Mouse (Mus musculus): ENCODE measurements around the gene Pbld1. TPM values are rescaled to one million over a fixed set of nuclear protein-coding genes. Genes with fewer than 3 reads are reported as not detected.

Gene Pbld1
- total and polyA plus RNA-seq, 3 experiments: 0.47 to 0.50 TPM; not detected in 1

- no peak overlapping the region for H3K4me3 ChIP-seq (ENCODE audit: control insufficient read depth in 1 of 2, insufficient read depth in 1 of 2, low read depth in 2 of 2, low read length in 2 of 2)
- H3K9ac ChIP-seq (ENCODE audit: control insufficient read depth, low read depth, low read length, poor library complexity, severe bottlenecking): no peak overlapping the region
- no peak for TF ChIP-seq NELFE (IDR thresholded peaks at IDR 0.05; ENCODE audit: low read depth, low read length)
- no peak for TF ChIP-seq MEF2A (IDR thresholded peaks at IDR 0.05; ENCODE audit: extremely low read depth, insufficient replicate concordance, low read depth, low read length, poor library complexity, severe bottlenecking)
- TF ChIP-seq POLR2AphosphoS2 (IDR thresholded peaks at IDR 0.05; ENCODE audit: low read length): no peak
- TF ChIP-seq USF1 (IDR thresholded peaks at IDR 0.05; ENCODE audit: low read depth, low read length): no peak
- no peak for TF ChIP-seq ZMIZ1 (IDR thresholded peaks at IDR 0.05; ENCODE audit: low read depth, low read length)
- TF ChIP-seq ZNF384 (IDR thresholded peaks at IDR 0.05; ENCODE audit: low read depth, low read length): no peak
- no peak for TF ChIP-seq MAZ (IDR thresholded peaks at IDR 0.05; ENCODE audit: low read depth, low read length)
- no peak for TF ChIP-seq TAL1 (IDR thresholded peaks at IDR 0.05; ENCODE audit: low read length)
- no peak for TF ChIP-seq ETS1 (IDR thresholded peaks at IDR 0.05; ENCODE audit: low read depth, low read length)
- TF ChIP-seq KAT2A (conservative IDR thresholded peaks at IDR 0.05; ENCODE audit: low read depth, low read length): no peak
- TF ChIP-seq ZKSCAN1 (IDR thresholded peaks at IDR 0.05; ENCODE audit: low read depth, low read length): no peak
- no peak for TF ChIP-seq CHD1 (IDR thresholded peaks at IDR 0.05; ENCODE audit: low read depth, low read length)
- no peak for TF ChIP-seq JUND (IDR thresholded peaks at IDR 0.05; ENCODE audit: low read depth, low read length)
- no peak for TF ChIP-seq ELF1 (IDR thresholded peaks at IDR 0.05; ENCODE audit: low read depth, low read length)
- no peak for TF ChIP-seq MXI1 (IDR thresholded peaks at IDR 0.05; ENCODE audit: low read depth, low read length)
- no peak for TF ChIP-seq SIN3A (IDR thresholded peaks at IDR 0.05; ENCODE audit: low read length)
- no peaks in the 10 kb centered on the region for H3K9me3 ChIP-seq (replicated peaks; ENCODE audit: insufficient read depth, low read length)
- H3K27me3 ChIP-seq (ENCODE audit: control insufficient read depth in 1 of 2, insufficient read depth in 2 of 2, low read length in 2 of 2): peaks cover 2 to 3% of the 10 kb centered on the region in 2 experiments; a peak in 2 of 4 replicates
- H3K79me2 ChIP-seq (ENCODE audit: control insufficient read depth, insufficient read depth, low read length, poor library complexity): no peaks in the 10 kb centered on the region
- H3K36me3 ChIP-seq (ENCODE audit: control insufficient read depth in 1 of 2, insufficient read depth in 2 of 2, low read length in 2 of 2): no peaks in the 10 kb centered on the region
- no peaks in the 10 kb centered on the region for H3K4me1 ChIP-seq (ENCODE audit: control insufficient read depth in 1 of 2, insufficient read depth in 2 of 2, low read length in 2 of 2)
- no peak overlapping the region for H3K27ac ChIP-seq (ENCODE audit: control insufficient read depth, low read depth, low read length)
- DNase-seq (ENCODE audit: low read depth, low spot score): no peak
Observed at GRCm38 (mm10) chr10:63038571-63039320, 21.2 kb upstream of the Pbld1 start.

- Histone ChIP-seq H3K36me3 (ENCODE audit: control insufficient read depth in 1 of 2, insufficient read depth in 2 of 2, low read length in 2 of 2) (no peaks in the 10 kb centered on the region), H3K4me1 (ENCODE audit: control insufficient read depth in 1 of 2, insufficient read depth in 2 of 2, low read length in 2 of 2) (no peaks in the 10 kb centered on the region), H3K4me3 (ENCODE audit: control insufficient read depth in 1 of 2, insufficient read depth in 1 of 2, low read depth in 2 of 2, low read length in 2 of 2) (no peak overlapping the region), H3K79me2 (ENCODE audit: control insufficient read depth, insufficient read depth, low read length, poor library complexity) (no peaks in the 10 kb centered on the region), H3K27me3 (ENCODE audit: control insufficient read depth in 1 of 2, insufficient read depth in 2 of 2, low read length in 2 of 2) (peaks cover 2 to 6% of the 10 kb centered on the region in 2 experiments; a peak in 2 of 4 replicates), H3K27ac (ENCODE audit: control insufficient read depth, low read depth, low read length) (no peak overlapping the region), H3K9ac (ENCODE audit: control insufficient read depth, low read depth, low read length, poor library complexity, severe bottlenecking) (no peak overlapping the region), H3K9me3 (replicated peaks; ENCODE audit: insufficient read depth, low read length) (no peaks in the 10 kb centered on the region)
- no peak for TF ChIP-seq UBTF (IDR thresholded peaks at IDR 0.05; ENCODE audit: borderline replicate concordance, insufficient read depth, low read depth, low read length)
- no peak for DNase-seq (ENCODE audit: low read depth, low spot score)
Observed at GRCm38 (mm10) chr10:63039867-63040628, 19.9 kb upstream of the Pbld1 start.
